Mouse (Mus musculus) neural tube, embryonic 13.5 days (tissue): ENCODE results near the gene 4933411K16Rik. TPM values are rescaled to one million over a fixed set of nuclear protein-coding genes. Genes with fewer than 3 reads are reported as not detected.

Source experiments
- ATAC-seq: fragments of 200-750 bp; cut with Nextera tagmentation; 2 replicates; pipeline ENCODE4 v1.8.0; 2017; ENCODE audit warnings: low read depth, mild to moderate bottlenecking, moderate TSS enrichment, moderate library complexity
- H3K27ac ChIP-seq: fragments of 300-500 bp; sonication (generic); replicated peaks from 2 replicates; pipeline ENCODE4 v1.5.1; 2015; ENCODE audit warnings: moderate library complexity, mild to moderate bottlenecking, inconsistent platforms
- H3K27me3 ChIP-seq: fragments of 300-500 bp; sonication (generic); 2 replicates; pipeline ENCODE4 v1.6.1; 2015; ENCODE audit warnings: mild to moderate bottlenecking, inconsistent platforms
- H3K36me3 ChIP-seq: fragments of 300-500 bp; sonication (generic); 2 replicates; pipeline ENCODE4 v1.6.1; 2015; ENCODE audit warnings: mild to moderate bottlenecking, inconsistent platforms
- H3K4me1 ChIP-seq: fragments of 300-500 bp; sonication (generic); replicated peaks from 2 replicates; pipeline ENCODE4 v1.6.1; 2015; ENCODE audit warnings: inconsistent platforms
- H3K4me2 ChIP-seq: fragments of 300-500 bp; sonication (generic); 2 replicates; pipeline ENCODE4 v1.6.1; 2015; ENCODE audit warnings: inconsistent platforms, mild to moderate bottlenecking, moderate library complexity
- H3K4me3 ChIP-seq: fragments of 300-500 bp; sonication (generic); 2 replicates; pipeline ENCODE4 v1.5.1; 2015; ENCODE audit warnings: mild to moderate bottlenecking, inconsistent platforms
- H3K9ac ChIP-seq: fragments of 300-500 bp; sonication (generic); 2 replicates; pipeline ENCODE4 v1.6.1; 2015; ENCODE audit warnings: moderate library complexity, mild to moderate bottlenecking, inconsistent platforms
- H3K9me3 ChIP-seq: fragments of 300-500 bp; sonication (generic); 2 replicates; pipeline ENCODE4 v1.6.1; 2016; ENCODE audit warnings: inconsistent platforms
- WGBS: fragments of 180-500 bp; shearing (Covaris S2); methylation state at CpG from one replicate; pipeline ENCODE4 v1.1.7; 2015; 5-methylcytosine and 5-hydroxymethylcytosine counted together
- polyA plus RNA-seq: library from polyadenylated mRNA; unstranded; fragments of >200 nt; fragmentation: Nextera tagmentation; extraction: Ambion mirVana; gene quantifications from 2 replicates; pipeline ENCODE4 v1.2.1, GENCODE M21; 2015

4933411K16Rik gene
- polyA plus RNA-seq, 1 experiment from 2014 or later = not detected

GRCm38 (mm10) chr19:42037167-42037702, 14.8 kb upstream of the 4933411K16Rik start:
- WGBS = 79% methylated on average over 11 of the region's 11 CpGs
- H3K4me2 ChIP-seq = no peak overlapping the region
- H3K27ac ChIP-seq = no peak overlapping the region
- H3K4me1 ChIP-seq = peaks cover 8% of the 10 kb centered on the region
- peaks cover 7% of the 10 kb centered on the region; the same call in 1 of the 2 replicates for H3K27me3 ChIP-seq
- H3K9ac ChIP-seq = no peak overlapping the region
- H3K4me3 ChIP-seq = no peak overlapping the region
- H3K9me3 ChIP-seq = no peaks in the 10 kb centered on the region
- no peak for ATAC-seq
- H3K36me3 ChIP-seq = 0 out of 2 replicates have a peak, but pooled peaks cover 7% of the 10 kb centered on the region

- Histone ChIP-seq H3K4me2 (no peak overlapping the region), H3K27me3 (peaks cover 7% of the 10 kb centered on the region; the same call in 1 of the 2 replicates), H3K9me3 (no peaks in the 10 kb centered on the region), H3K27ac (no peak overlapping the region), H3K4me1 (peaks cover 8% of the 10 kb centered on the region), H3K36me3 (0 out of 2 replicates have a peak, but pooled peaks cover 7% of the 10 kb centered on the region), H3K4me3 (no peak overlapping the region), H3K9ac (no peak overlapping the region)
- 92% methylated on average over 12 of the region's 12 CpGs for WGBS
- no peak for ATAC-seq
Observed at GRCm38 (mm10) chr19:42038310-42038709, 13.7 kb upstream of the 4933411K16Rik start.

- H3K27me3 ChIP-seq = peaks cover 7% of the 10 kb centered on the region; the same call in 1 of the 2 replicates
- peaks cover 7% of the 10 kb centered on the region for H3K4me1 ChIP-seq
- no peak overlapping the region for H3K4me3 ChIP-seq
- H3K4me2 ChIP-seq = no peak overlapping the region
- H3K9me3 ChIP-seq = no peaks in the 10 kb centered on the region
- no peaks in the 10 kb centered on the region for H3K36me3 ChIP-seq
- WGBS = 96% methylated on average over 6 of the region's 6 CpGs
- H3K9ac ChIP-seq = no peak overlapping the region
- H3K27ac ChIP-seq = no peak overlapping the region
- no peak for ATAC-seq
Observed at GRCm38 (mm10) chr19:42043988-42044387, 8.1 kb upstream of the 4933411K16Rik start.

GRCm38 (mm10) chr19:42045269-42046102, 6.6 kb upstream of the 4933411K16Rik start, which contains the start of gene Hoga1:
Hoga1 (plus strand) TSS chr19:42045610.
- H3K27ac ChIP-seq = no peak within 1 kb of the TSS
- H3K36me3 ChIP-seq = no peaks in the 10 kb centered on the region
- no peak within 1 kb of the TSS for H3K9ac ChIP-seq
- H3K4me3 ChIP-seq = peak within 1 kb of the TSS; percentile 25
- ATAC-seq = peak; percentile 84
- H3K27me3 ChIP-seq = no peaks in the 10 kb centered on the region
- H3K4me2 ChIP-seq = peak within 1 kb of the TSS; percentile 49
- WGBS = 22% methylated on average over 23 of the region's 23 CpGs
- H3K9me3 ChIP-seq = no peaks in the 10 kb centered on the region
- peaks cover 7% of the 10 kb centered on the region for H3K4me1 ChIP-seq

GRCm38 (mm10) chr19:42050251-42050650, 1.8 kb upstream of the 4933411K16Rik start:
- peaks cover 7% of the 10 kb centered on the region for H3K4me1 ChIP-seq
- H3K4me3 ChIP-seq = no peak overlapping the region
- no peaks in the 10 kb centered on the region for H3K27me3 ChIP-seq
- H3K36me3 ChIP-seq = no peaks in the 10 kb centered on the region
- H3K4me2 ChIP-seq = no peak overlapping the region
- WGBS = 91% methylated on average over 1 of the region's 1 CpGs
- no peaks in the 10 kb centered on the region for H3K9me3 ChIP-seq
- no peak for ATAC-seq
- H3K27ac ChIP-seq = no peak overlapping the region
- H3K9ac ChIP-seq = no peak overlapping the region

GRCm38 (mm10) chr19:42051351-42051750, 697 bp upstream of the 4933411K16Rik start:
- WGBS = 87% methylated on average over 3 of the region's 3 CpGs
- Histone ChIP-seq H3K4me1 (no peaks in the 10 kb centered on the region), H3K4me3 (no peak overlapping the region), H3K9me3 (no peaks in the 10 kb centered on the region), H3K27me3 (no peaks in the 10 kb centered on the region), H3K36me3 (no peaks in the 10 kb centered on the region), H3K27ac (no peak overlapping the region), H3K9ac (no peak overlapping the region), H3K4me2 (no peak overlapping the region)
- ATAC-seq = no peak

GRCm38 (mm10) chr19:42054255-42054654, 2.2 kb downstream of the 4933411K16Rik start:
- WGBS = 81% methylated on average over 6 of the region's 6 CpGs
- Histone ChIP-seq H3K9ac (no peak overlapping the region), H3K4me1 (no peaks in the 10 kb centered on the region), H3K4me2 (no peak overlapping the region), H3K27me3 (no peaks in the 10 kb centered on the region), H3K36me3 (no peaks in the 10 kb centered on the region), H3K4me3 (no peak overlapping the region), H3K9me3 (no peaks in the 10 kb centered on the region), H3K27ac (no peak overlapping the region)
- no peak for ATAC-seq

- no peak overlapping the region for H3K27ac ChIP-seq
- no peaks in the 10 kb centered on the region for H3K4me1 ChIP-seq
- H3K4me3 ChIP-seq = no peak overlapping the region
- no peak overlapping the region for H3K4me2 ChIP-seq
- H3K9me3 ChIP-seq = no peaks in the 10 kb centered on the region
- no peaks in the 10 kb centered on the region for H3K36me3 ChIP-seq
- no peak for ATAC-seq
- no peak overlapping the region for H3K9ac ChIP-seq
- WGBS = 68% methylated on average over 2 of the region's 2 CpGs
- no peaks in the 10 kb centered on the region for H3K27me3 ChIP-seq
Observed at GRCm38 (mm10) chr19:42055881-42056280, 3.8 kb downstream of the 4933411K16Rik start.

GRCm38 (mm10) chr19:42056719-42057409, 4.8 kb downstream of the 4933411K16Rik start:
- 71% methylated on average over 6 of the region's 6 CpGs for WGBS
- Histone ChIP-seq H3K4me1 (no peaks in the 10 kb centered on the region), H3K4me3 (no peak overlapping the region), H3K9ac (no peak overlapping the region), H3K36me3 (no peaks in the 10 kb centered on the region), H3K27me3 (no peaks in the 10 kb centered on the region), H3K4me2 (no peak overlapping the region), H3K27ac (no peak overlapping the region), H3K9me3 (no peaks in the 10 kb centered on the region)
- ATAC-seq = no peak

- no peak for ATAC-seq
- no peak overlapping the region for H3K27ac ChIP-seq
- no peaks in the 10 kb centered on the region for H3K4me1 ChIP-seq
- no peak overlapping the region for H3K4me2 ChIP-seq
- H3K9me3 ChIP-seq = no peaks in the 10 kb centered on the region
- H3K36me3 ChIP-seq = no peaks in the 10 kb centered on the region
- WGBS = 73% methylated on average over 7 of the region's 7 CpGs
- H3K4me3 ChIP-seq = no peak overlapping the region
- H3K27me3 ChIP-seq = no peaks in the 10 kb centered on the region
- no peak overlapping the region for H3K9ac ChIP-seq
Observed at GRCm38 (mm10) chr19:42058426-42058825, 6.4 kb downstream of the 4933411K16Rik start.

- H3K9me3 ChIP-seq = no peaks in the 10 kb centered on the region
- no peaks in the 10 kb centered on the region for H3K27me3 ChIP-seq
- H3K9ac ChIP-seq = no peak overlapping the region
- H3K27ac ChIP-seq = no peak overlapping the region
- no peak overlapping the region for H3K4me3 ChIP-seq
- no peak overlapping the region for H3K4me2 ChIP-seq
- no peaks in the 10 kb centered on the region for H3K36me3 ChIP-seq
- 92% methylated on average over 7 of the region's 7 CpGs for WGBS
- ATAC-seq = no peak
- H3K4me1 ChIP-seq = no peaks in the 10 kb centered on the region
Observed at GRCm38 (mm10) chr19:42061443-42061842, 9.4 kb downstream of the 4933411K16Rik start.
